Mouse (Mus musculus) liver, postnatal 0 days (tissue): ENCODE results near the gene Dzip3.

Experiments
- CTCF ChIP-seq: sonication (generic); IDR thresholded peaks from 2 replicates; pipeline ENCODE4 v1.5.1; 2016; ENCODE audit warnings: antibody characterized with exemption, low read depth
- EP300 ChIP-seq: IDR thresholded peaks from 2 replicates; pipeline ENCODE4 v1.6.1; 2016; ENCODE audit warnings: antibody characterized with exemption, low read depth, mild to moderate bottlenecking

DNA sequence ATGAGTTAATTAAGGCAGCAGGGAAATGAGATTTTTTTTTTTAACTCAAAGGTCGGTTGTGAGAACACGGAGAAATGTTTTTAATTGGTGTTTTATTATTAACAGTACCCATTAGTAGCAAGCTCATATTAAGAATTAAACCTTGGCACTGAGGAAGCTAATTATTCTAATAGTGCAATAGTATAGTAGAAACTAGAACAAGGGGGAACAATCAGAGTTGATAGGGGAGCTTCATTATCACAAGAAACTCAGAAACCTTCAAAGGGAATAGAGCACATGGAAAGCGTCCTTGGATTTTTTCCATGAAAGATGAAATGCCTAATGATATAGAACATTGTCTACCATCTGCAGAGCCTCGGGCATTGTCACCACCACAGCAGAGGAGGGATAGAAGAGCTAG lies 41.9 kb upstream of the Dzip3 start:
- TF ChIP-seq EP300 = no peak
- no peak for TF ChIP-seq CTCF
